Mouse (Mus musculus): ENCODE data around the gene Pla2g4e.

The Pla2g4e gene

GRCm38 (mm10) chr2:120237784-120238183 lies 7.4 kb downstream of the Pla2g4e start:
- no peak for DNase-seq (ENCODE audit: low read depth, low spot score)

GRCm38 (mm10) chr2:120235947-120236640 lies 9.0 kb downstream of the Pla2g4e start:
- no peak for DNase-seq (ENCODE audit: low read depth, low spot score)

DNA sequence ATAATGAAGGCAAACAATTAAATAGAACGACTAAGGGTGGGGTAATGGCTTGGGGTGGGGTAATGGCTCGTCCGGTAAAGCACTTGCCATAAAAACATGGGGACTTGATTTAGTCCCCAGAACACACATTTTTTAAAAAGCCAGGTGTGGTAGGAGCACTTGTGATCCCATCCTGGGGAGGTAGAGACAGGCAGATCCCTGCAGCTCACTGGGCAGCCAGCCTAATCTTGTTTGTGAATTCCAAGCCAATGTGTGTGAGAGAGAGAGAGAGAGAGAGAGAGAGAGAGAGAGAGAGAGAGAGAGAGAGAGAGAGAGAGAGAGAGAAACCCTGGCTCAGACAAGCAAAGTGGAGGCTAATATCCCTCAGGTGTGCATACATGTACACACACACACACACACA lies 9.8 kb downstream of the Pla2g4e start:
- DNase-seq (ENCODE audit: low read depth, low spot score), result no peak

GRCm38 (mm10) chr2:120231642-120232041 lies 13.5 kb downstream of the Pla2g4e start:
- DNase-seq (ENCODE audit: low read depth, low spot score), result no peak

DNA sequence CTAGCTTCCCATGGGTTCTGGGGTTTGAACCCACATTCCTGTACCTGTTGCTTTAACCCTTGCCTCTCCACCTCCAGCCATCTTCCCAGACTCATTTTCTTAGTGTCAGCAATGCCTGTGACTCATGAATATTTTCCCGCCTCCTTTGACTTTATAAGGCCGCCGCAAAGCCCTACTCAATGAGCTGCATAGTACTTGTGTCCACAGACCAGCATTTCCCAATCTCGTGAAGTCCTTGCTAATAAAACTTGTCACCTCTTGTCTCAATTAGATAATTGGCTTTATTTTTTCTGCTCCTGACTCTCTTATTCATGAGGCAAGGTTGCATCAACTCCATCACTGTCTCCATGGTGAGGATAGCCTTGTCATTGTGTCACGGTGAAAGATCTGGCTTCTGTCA lies 30.5 kb downstream of the Pla2g4e start:
- DNase-seq (ENCODE audit: low read depth, low spot score), result no peak

DNA sequence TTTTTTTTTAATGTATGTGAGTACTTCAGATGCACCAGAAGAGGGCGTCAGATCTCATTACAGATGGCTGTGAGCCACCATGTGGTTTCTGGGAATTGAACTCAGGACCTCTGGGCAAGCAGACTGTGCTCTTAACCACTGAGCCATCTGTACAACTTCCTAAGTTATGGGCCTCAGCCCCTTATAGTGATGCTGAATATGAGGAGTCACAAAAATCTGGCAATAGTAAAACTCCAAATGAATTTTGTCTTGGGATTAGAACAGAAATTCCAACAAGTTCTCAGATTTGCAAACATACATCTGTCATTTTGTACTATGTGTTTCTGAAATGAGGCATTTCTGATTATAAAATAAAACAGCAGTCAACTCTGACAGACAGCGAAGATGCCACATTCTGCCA lies 33.7 kb downstream of the Pla2g4e start:
- no peak for DNase-seq (ENCODE audit: low read depth, low spot score)

GRCm38 (mm10) chr2:120207926-120208325 lies 37.2 kb downstream of the Pla2g4e start:
- no peak for DNase-seq (ENCODE audit: low read depth, low spot score)

DNA sequence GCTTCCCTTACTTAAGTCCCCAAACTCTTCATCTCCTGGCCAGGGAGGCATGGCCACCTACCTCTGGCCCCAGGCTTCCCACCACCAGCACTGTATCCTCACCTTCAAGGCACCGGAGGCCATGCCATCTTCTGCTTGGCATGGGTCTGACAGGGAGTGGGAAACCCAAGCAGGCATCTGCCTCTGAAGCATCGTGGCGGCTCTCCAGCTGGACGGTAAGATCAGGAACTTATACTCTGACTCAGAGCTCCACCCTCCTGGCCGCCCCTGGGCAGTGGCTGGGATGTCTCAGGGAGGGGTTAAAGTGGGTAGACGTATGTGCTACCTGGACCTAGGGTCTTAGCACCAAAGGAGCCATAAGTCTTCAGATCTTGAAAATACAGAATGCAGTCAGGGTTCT lies 38.1 kb downstream of the Pla2g4e start:
- no peak for DNase-seq (ENCODE audit: low read depth, low spot score)

DNA sequence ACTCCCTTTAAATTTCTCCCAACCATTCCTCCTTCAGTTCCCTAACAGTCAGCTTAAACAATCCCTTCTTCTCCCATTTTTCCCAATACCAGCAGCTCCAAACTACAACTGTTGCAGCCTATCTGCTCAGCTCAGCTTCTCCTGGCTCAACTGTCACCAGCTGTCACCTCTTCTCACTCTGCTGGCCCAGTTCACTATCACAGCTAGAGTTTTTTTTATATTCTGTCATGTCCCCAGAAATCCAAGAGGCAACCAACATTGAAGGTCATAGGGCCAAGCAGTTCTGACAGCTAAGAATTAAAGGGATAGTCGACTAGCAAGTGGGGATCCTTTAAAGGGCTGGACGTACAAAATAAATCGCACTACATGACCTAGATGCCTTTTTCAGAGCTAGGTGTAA lies 41.4 kb downstream of the Pla2g4e start:
- DNase-seq (ENCODE audit: low read depth, low spot score), result no peak

DNA sequence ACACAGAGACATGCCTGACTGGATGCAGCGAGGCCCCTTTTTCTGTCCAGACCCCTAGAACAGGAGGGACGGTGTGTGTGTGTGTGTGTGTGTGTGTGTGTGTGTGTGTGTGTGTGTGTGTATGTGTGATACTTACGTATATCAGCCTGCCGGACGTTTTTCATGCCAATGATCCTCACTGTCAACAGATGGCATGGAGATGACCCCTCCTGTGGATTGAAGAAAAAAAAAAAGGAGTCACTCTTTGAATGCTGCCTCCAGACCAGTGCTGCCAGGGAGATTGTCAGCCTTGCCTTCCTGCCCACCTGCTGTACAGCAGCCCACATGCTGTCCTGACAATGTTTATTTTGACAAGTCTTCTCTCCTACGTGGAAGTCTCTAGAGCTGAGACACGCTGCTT lies 45.1 kb downstream of the Pla2g4e start:
- DNase-seq (ENCODE audit: low read depth, low spot score), result no peak

- DNase-seq (ENCODE audit: low read depth, low spot score), result no peak
These were observed 57.0 kb downstream of the Pla2g4e start for GRCm38 (mm10) chr2:120188174-120188573.

DNA sequence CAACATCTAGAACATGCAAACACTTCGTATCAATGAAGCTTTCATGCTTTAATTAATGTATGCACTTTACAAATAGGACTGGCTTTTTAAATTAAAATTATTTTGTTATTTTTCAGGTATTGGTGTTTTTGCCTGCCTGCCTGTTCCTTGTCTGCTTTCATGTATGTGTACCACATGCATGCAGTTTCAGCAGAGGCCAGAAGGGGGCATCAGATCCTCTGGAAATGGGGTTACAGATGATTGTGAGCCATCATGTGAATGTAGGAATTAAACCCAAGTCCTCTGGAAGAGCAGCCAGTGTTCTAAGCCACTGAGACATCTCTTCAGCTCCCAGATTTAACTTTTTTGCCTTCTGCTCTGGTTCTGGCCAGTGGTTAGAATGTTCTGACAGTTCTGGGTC lies 57.6 kb downstream of the Pla2g4e start:
- DNase-seq (ENCODE audit: low read depth, low spot score), result peak; percentile 68

- DNase-seq (ENCODE audit: low read depth, low spot score), result no peak
These were observed 59.4 kb downstream of the Pla2g4e start for GRCm38 (mm10) chr2:120185527-120186276.

- no peak for DNase-seq (ENCODE audit: low read depth, low spot score)
These were observed 66.2 kb downstream of the Pla2g4e start for GRCm38 (mm10) chr2:120178936-120179335.

DNA sequence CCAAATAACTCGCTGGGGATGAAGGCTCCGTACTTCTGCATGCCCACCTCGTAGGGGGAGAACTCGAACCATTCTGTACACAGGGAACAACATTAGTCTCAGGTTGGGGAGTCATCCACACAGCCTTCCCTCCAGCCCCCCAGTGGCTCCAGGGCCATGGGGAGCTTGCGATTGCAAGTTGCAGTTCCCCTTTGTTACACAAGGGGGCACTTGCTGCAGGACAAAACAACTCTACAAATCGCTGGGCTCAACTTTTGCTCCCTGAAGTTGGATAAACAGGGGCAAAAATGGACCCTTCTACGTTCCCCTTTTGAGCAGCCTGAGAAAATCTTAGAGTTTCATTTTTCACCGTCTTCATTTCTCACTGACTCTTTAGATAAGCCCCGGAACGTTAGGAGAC lies 71.4 kb downstream of the Pla2g4e start:
- peak; percentile 83 for DNase-seq (ENCODE audit: low read depth, low spot score)

GRCm38 (mm10) chr2:120171362-120171761 lies 73.8 kb downstream of the Pla2g4e start:
- DNase-seq (ENCODE audit: low read depth, low spot score), result no peak

DNA sequence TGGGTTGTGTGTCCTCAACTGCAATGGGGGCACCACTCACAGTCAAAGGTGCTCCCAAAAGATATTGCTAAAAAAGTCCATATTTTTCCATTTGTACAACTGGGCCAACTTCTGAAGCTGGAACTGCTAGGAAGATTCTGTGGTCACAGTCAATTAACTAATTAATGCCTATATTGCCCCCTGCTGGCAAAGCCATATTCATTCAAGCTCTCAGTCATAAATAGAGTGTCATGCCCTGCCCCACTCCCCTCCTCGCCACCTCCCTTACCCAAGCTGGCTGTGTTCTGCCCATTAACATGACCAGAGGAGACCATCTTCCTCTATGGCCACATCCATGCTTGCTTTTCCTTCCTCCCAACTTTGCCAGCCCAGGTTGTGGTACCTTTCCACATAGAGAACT lies 74.4 kb downstream of the Pla2g4e start:
- DNase-seq (ENCODE audit: low read depth, low spot score), result peak; percentile 37

DNA sequence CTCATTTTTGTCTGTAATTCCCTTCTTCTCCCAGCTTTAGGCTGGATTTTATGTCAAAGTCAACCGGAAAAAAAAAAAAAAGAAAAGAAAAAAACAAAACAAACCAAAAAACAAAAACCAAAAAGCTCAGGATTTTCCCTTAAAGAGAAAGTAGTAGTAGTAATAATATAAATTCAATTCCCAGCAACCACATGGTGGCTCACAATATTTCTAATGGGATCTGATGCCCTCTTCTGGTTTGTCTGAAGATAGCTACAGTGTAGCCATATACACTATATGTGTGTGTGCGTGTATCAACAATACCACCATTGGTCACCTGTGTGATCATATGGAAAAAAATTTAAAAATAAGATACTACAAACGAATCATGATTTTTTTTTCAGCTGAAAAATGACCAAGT lies 75.8 kb downstream of the Pla2g4e start:
- DNase-seq (ENCODE audit: low read depth, low spot score), result peak; percentile 20

- no peak for DNase-seq (ENCODE audit: low read depth, low spot score)
These were observed 77.4 kb downstream of the Pla2g4e start for GRCm38 (mm10) chr2:120167763-120168162.

- DNase-seq (ENCODE audit: low read depth, low spot score), result no peak
These were observed 79.7 kb downstream of the Pla2g4e start for GRCm38 (mm10) chr2:120165474-120165873.

DNA sequence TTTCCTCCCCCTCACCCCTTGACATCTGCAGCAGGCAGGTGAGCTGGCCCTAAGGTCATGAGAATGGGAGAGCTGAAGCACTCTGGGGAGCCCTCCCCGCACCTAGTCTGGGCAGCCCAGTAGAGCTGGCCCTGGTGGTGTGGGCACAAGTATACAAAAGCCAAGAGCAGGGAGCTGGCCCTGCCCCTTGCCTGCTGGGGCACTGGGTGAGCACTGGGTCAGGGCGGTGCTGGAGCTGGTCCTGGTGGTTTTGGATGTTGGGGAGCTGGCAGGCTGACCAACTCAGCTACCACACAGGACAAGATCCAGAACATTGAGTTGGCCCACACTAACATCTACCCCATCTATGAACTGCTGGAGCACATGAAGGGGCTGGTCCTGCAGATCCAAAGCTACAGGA lies 85.7 kb downstream of the Pla2g4e start:
- DNase-seq (ENCODE audit: low read depth, low spot score), result no peak

DNA sequence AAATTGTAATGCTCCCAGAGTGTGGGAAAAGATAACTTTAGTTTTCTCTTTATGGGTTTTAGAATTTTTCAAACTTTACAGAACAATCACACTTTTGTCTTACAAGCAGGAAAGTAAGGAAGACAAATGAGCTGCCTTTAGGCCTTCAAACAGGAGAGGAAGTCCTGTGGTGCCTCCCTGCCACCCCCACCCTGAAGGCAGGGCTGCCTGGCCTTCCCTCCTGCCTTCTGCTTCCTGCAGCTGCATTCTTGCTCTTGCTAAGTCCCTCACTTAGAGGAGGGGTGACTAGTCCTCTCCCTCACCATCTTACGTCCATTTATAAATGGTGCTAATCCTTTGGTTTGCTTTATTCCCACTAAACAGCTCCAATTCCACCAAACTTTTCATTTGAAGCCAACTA lies 86.3 kb downstream of the Pla2g4e start:
- DNase-seq (ENCODE audit: low read depth, low spot score), result no peak

GRCm38 (mm10) chr2:120158016-120158415 lies 87.1 kb downstream of the Pla2g4e start:
- DNase-seq (ENCODE audit: low read depth, low spot score), result no peak
